Mouse (Mus musculus): ENCODE measurements around the gene Ddx55. TPM values are rescaled to one million over a fixed set of nuclear protein-coding genes. Genes with fewer than 3 reads are reported as not detected.

The Ddx55 gene
- polyA plus RNA-seq, 1 experiment = 33.2 TPM

GRCm38 (mm10) chr5:124535016-124535415 lies 17.6 kb upstream of the Ddx55 start:
- 85% methylated on average over 5 of the region's 5 CpGs for WGBS
- DNase-seq = no peak
- Histone ChIP-seq H3K4me3 (ENCODE audit: control insufficient read depth, insufficient read depth, low read length) (no peak overlapping the region), H3K36me3 (ENCODE audit: control insufficient read depth, insufficient read depth, low read length) (no peaks in the 10 kb centered on the region), H3K27me3 (ENCODE audit: control insufficient read depth, insufficient read depth, low read length) (no peaks in the 10 kb centered on the region), H3K4me1 (replicated peaks; ENCODE audit: control insufficient read depth, insufficient read depth, low read length) (peaks cover 19% of the 10 kb centered on the region), H3K27ac (ENCODE audit: control insufficient read depth, insufficient read depth, low read length) (no peak overlapping the region)
- TF ChIP-seq CTCF (IDR thresholded peaks at IDR 0.05; ENCODE audit: borderline replicate concordance, control insufficient read depth, extremely low read depth, insufficient read depth, low read length, poor library complexity) = no peak
- no peak for TF ChIP-seq POLR2A (IDR thresholded peaks at IDR 0.05; ENCODE audit: control insufficient read depth, extremely low read depth, insufficient read depth, low read length, poor library complexity)

DNA sequence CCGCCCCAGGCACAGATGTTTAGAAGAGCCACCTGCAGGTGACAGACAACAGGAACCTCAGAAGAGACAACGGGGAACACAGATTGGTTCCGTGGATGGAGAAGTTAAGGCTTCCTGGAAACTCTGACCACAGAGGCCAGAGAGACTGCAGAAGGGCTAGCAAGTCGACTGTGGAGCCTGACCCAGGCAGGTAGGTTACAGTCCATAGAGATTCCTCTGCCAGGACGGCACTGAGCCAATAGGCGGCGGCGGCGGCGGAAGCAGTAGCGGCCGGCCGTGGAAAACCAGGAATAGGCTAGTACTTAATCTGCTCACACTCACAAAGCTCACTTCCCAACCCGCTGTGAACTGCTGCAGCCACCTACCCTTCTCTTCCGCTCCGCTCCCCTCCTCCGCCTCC lies 15.9 kb upstream of the Ddx55 start:
- no peak overlapping the region for H3K27ac ChIP-seq (ENCODE audit: control insufficient read depth, insufficient read depth, low read length)
- peak; percentile 47 for DNase-seq
- H3K27me3 ChIP-seq (ENCODE audit: control insufficient read depth, insufficient read depth, low read length) = no peaks in the 10 kb centered on the region
- WGBS = 8% methylated on average over 17 of the region's 17 CpGs
- H3K36me3 ChIP-seq (ENCODE audit: control insufficient read depth, insufficient read depth, low read length) = no peaks in the 10 kb centered on the region
- 0 out of 2 replicates have a peak overlapping the region, but pooled peaks have one; percentile 0 for H3K4me3 ChIP-seq (ENCODE audit: control insufficient read depth, insufficient read depth, low read length)
- TF ChIP-seq CTCF (IDR thresholded peaks at IDR 0.05; ENCODE audit: borderline replicate concordance, control insufficient read depth, extremely low read depth, insufficient read depth, low read length, poor library complexity) = no peak
- no peak for TF ChIP-seq POLR2A (IDR thresholded peaks at IDR 0.05; ENCODE audit: control insufficient read depth, extremely low read depth, insufficient read depth, low read length, poor library complexity)
- H3K4me1 ChIP-seq (replicated peaks; ENCODE audit: control insufficient read depth, insufficient read depth, low read length) = peaks cover 10% of the 10 kb centered on the region

DNA sequence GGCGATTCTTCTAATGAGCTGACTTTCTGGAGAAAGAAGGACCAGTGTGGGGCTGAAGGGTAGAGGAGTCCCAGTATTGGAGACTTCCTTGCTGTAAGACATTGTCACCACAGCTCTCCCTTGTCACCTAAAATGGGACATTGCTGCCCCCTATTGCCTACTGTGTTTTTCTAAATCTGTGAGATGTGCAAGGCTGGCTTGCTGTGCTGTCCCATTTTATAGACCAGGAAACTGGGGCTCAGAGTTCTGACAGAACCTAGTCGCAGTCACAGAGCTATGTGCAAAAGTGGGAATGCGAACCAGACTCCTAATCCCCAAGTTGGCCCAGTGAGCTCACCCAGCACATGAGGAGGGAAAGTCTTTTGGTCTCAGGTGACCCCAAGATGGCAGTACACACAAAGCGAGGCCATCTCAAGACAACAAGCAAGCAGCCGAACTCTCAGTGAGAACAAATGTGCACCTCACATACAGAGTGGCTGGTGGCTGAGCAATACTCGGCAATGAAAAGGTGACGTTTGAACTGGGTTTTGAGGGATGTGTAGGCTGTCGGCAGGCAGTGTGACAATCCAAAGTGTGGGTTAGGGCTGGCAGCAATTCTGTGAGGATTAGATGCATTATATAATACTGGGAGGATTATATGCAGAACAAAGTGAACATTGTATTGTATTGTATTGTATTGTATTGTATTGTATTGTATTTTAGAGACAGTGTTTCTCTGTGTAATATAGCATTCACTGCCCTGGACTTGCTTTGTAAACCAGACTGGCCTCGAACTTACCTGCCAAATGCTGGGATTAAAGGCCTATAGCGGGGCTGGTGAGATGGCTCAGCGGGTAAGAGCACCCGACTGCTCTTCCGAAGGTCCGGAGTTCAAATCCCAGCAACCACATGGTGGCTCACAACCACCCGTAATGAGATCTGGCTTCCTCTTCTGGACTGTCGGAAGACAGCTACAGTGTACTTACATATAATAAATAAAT lies 13.6 kb upstream of the Ddx55 start:
- peaks cover 12% of the 10 kb centered on the region for H3K4me1 ChIP-seq (replicated peaks; ENCODE audit: control insufficient read depth, insufficient read depth, low read length)
- H3K36me3 ChIP-seq (ENCODE audit: control insufficient read depth, insufficient read depth, low read length) = peaks cover 7% of the 10 kb centered on the region
- WGBS = 82% methylated on average over 16 of the region's 16 CpGs

GRCm38 (mm10) chr5:124539905-124540304 lies 12.8 kb upstream of the Ddx55 start:
- Histone ChIP-seq H3K4me3 (ENCODE audit: control insufficient read depth, insufficient read depth, low read length) (no peak overlapping the region), H3K4me1 (replicated peaks; ENCODE audit: control insufficient read depth, insufficient read depth, low read length) (peaks cover 12% of the 10 kb centered on the region)

More for the DNA sequence above, 13.6 kb upstream of the Ddx55 start:
- no peak for TF ChIP-seq CTCF (IDR thresholded peaks at IDR 0.05; ENCODE audit: borderline replicate concordance, control insufficient read depth, extremely low read depth, insufficient read depth, low read length, poor library complexity)
- no peak for TF ChIP-seq POLR2A (IDR thresholded peaks at IDR 0.05; ENCODE audit: control insufficient read depth, extremely low read depth, insufficient read depth, low read length, poor library complexity)
- H3K27me3 ChIP-seq (ENCODE audit: control insufficient read depth, insufficient read depth, low read length) = no peaks in the 10 kb centered on the region
- no peak overlapping the region for H3K4me3 ChIP-seq (ENCODE audit: control insufficient read depth, insufficient read depth, low read length)
- peak; percentile 81 for DNase-seq
- H3K27ac ChIP-seq (ENCODE audit: control insufficient read depth, insufficient read depth, low read length) = no peak overlapping the region

DNA sequence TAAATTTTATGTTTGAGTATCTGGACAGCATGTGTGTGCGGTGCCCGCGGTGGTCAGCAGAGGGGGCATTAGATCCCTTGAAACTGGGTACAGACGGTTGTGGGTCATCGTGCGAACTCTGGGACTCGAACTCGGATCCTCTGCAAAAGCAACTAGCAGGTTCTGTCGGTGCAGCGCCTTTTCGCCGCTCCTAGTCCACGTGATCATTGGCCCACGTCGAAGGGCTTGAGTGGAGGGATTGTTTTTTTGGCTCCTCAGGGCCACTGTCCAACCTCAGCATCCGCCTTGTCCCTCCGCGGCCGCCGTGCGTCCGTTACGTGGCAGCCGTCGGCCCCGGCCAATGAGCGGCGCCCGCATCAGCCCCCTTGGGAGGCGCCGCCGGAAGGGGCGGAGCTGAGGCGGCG lies 12.3 kb upstream of the Ddx55 start, which contains the start of gene Tmed2:
TSS of gene Tmed2 (plus strand) at position 313 of the 404 bp plus-strand sequence.
- WGBS = under 1% methylated on average over 35 of the region's 35 CpGs
- H3K27ac ChIP-seq (ENCODE audit: control insufficient read depth, insufficient read depth, low read length) = peak within 1 kb of the TSS; percentile 45
- peaks cover 20% of the 10 kb centered on the region for H3K36me3 ChIP-seq (ENCODE audit: control insufficient read depth, insufficient read depth, low read length)
- H3K4me1 ChIP-seq (replicated peaks; ENCODE audit: control insufficient read depth, insufficient read depth, low read length) = peaks cover 12% of the 10 kb centered on the region
- DNase-seq = peak; percentile 93
- H3K27me3 ChIP-seq (ENCODE audit: control insufficient read depth, insufficient read depth, low read length) = no peaks in the 10 kb centered on the region
- peak within 1 kb of the TSS; percentile 97 for H3K4me3 ChIP-seq (ENCODE audit: control insufficient read depth, insufficient read depth, low read length)
- 0 out of 2 replicates have a peak, but pooled peaks have one; percentile 20 for TF ChIP-seq CTCF (IDR thresholded peaks at IDR 0.05; ENCODE audit: borderline replicate concordance, control insufficient read depth, extremely low read depth, insufficient read depth, low read length, poor library complexity)
- 0 out of 2 replicates have a peak, but pooled peaks have one; percentile 10 for TF ChIP-seq POLR2A (IDR thresholded peaks at IDR 0.05; ENCODE audit: control insufficient read depth, extremely low read depth, insufficient read depth, low read length, poor library complexity)

More at GRCm38 (mm10) chr5:124539905-124540304, 12.8 kb upstream of the Ddx55 start:
- Histone ChIP-seq H3K27ac (ENCODE audit: control insufficient read depth, insufficient read depth, low read length) (no peak overlapping the region), H3K36me3 (ENCODE audit: control insufficient read depth, insufficient read depth, low read length) (peaks cover 15% of the 10 kb centered on the region), H3K27me3 (ENCODE audit: control insufficient read depth, insufficient read depth, low read length) (no peaks in the 10 kb centered on the region)
- no peak for TF ChIP-seq POLR2A (IDR thresholded peaks at IDR 0.05; ENCODE audit: control insufficient read depth, extremely low read depth, insufficient read depth, low read length, poor library complexity)
- TF ChIP-seq CTCF (IDR thresholded peaks at IDR 0.05; ENCODE audit: borderline replicate concordance, control insufficient read depth, extremely low read depth, insufficient read depth, low read length, poor library complexity) = no peak
- no peak for DNase-seq
- 76% methylated on average over 4 of the region's 4 CpGs for WGBS

DNA sequence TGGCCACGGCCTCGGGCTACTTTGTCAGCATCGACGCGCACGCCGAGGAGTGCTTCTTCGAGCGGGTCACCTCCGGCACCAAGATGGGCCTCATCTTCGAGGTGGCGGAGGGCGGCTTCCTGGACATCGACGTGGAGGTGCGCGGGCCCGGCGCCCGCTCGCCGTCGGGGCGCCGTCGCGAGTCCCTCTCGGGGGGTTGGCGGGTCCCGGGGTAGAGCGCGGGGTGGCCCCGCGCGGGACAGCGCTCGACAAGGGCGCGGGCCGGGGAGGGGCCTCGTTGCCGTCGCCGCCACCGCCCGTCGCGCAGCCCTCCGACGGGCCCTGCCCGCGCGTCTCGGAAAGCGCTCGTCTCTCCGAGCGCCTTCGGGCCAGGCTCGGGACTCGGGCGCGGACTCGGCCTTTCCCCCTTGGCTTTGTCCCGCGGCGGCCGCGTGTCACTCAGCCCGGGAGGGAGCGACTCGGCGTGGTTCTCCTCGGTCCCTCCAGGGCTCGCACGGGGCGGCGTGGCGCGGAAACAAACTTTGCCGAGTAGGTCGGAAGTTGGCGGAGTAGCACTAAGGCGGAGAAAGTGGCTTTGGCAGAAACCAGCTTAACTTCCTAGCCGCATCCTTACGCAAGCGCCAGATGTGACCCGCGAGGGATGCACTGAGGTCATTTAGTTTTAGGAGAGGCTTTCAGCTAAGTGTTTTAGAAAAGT lies 11.6 kb upstream of the Ddx55 start:
- H3K4me3 ChIP-seq (ENCODE audit: control insufficient read depth, insufficient read depth, low read length) = peak overlapping the region; percentile 97
- peaks cover 12% of the 10 kb centered on the region for H3K4me1 ChIP-seq (replicated peaks; ENCODE audit: control insufficient read depth, insufficient read depth, low read length)
- H3K27ac ChIP-seq (ENCODE audit: control insufficient read depth, insufficient read depth, low read length) = peak overlapping the region; percentile 45
- H3K27me3 ChIP-seq (ENCODE audit: control insufficient read depth, insufficient read depth, low read length) = no peaks in the 10 kb centered on the region
- H3K36me3 ChIP-seq (ENCODE audit: control insufficient read depth, insufficient read depth, low read length) = peaks cover 27% of the 10 kb centered on the region
- 0% methylated on average over 79 of the region's 89 CpGs for WGBS
- TF ChIP-seq POLR2A (IDR thresholded peaks at IDR 0.05; ENCODE audit: control insufficient read depth, extremely low read depth, insufficient read depth, low read length, poor library complexity) (0 out of 2 replicates have a peak, but pooled peaks have one; percentile 15), CTCF (IDR thresholded peaks at IDR 0.05; ENCODE audit: borderline replicate concordance, control insufficient read depth, extremely low read depth, insufficient read depth, low read length, poor library complexity) (peak; percentile 21; the same call in 1 of the 2 replicates)
- DNase-seq = peak; percentile 64

All from thymus, adult 2 months (tissue).